In the genomic region with DNA sequence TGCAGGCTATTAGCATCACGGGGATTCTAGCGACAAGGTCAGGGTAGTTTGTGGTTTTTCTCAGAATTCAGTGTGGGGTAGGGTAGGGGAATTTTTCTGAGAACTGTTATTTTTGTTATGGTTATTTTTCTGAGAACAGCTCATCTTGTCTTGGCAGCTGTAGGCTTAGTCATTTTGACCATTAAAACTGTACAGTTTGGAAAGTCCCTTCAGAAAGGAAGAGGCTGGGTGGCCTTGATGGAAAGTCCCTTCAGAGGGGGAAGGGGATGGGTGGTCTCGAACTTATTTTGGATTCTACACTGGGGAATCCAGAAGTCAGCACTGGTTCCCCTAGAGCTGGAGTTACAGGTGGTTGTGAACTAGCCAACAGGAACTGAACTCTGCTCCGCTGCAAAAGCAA, we compare ENCODE assay signal across 26 mouse cellular contexts. TPM values are rescaled to one million over a fixed set of nuclear protein-coding genes. Genes with fewer than 3 reads are reported as not detected.
"Had no signal": no experiment of that assay in that cellular context is flagged by ENCODE, and none has a peak within 500 bp of the region (broad histone marks: within the 10 kb centered on the region; RNA-seq: fewer than 3 reads in every experiment).

No protein-coding gene starts in this region.

- H3K4me1 ChIP-seq: midbrain, embryonic 10.5 days; midbrain, embryonic 12.5 days; neural tube, embryonic 13.5 days had no signal

- H3K4me2 ChIP-seq: lung, embryonic 15.5 days; midbrain, embryonic 12.5 days; neural tube, embryonic 13.5 days; neural tube, embryonic 15.5 days had no signal

- H3K4me3 ChIP-seq: lung, embryonic 15.5 days; midbrain, embryonic 10.5 days; midbrain, embryonic 12.5 days; myocyte; neural tube, embryonic 13.5 days; neural tube, embryonic 15.5 days had no signal

- DNase-seq: liver, postnatal 0 days; lung, adult 2 months; lung, postnatal 10 days; lung, postnatal 4 days; midbrain, embryonic 14.5 days; retina, postnatal 1 day; right cerebral cortex, adult 18-20 months; right cerebral cortex, postnatal 25 days; right cerebral cortex, postnatal 4 days; spleen, adult 18-20 months; thymus, adult 18-20 months; thymus, postnatal 14 days; thymus, postnatal 36 days had no signal

- H3K27me3 ChIP-seq: lung, embryonic 15.5 days; neural tube, embryonic 13.5 days; neural tube, embryonic 15.5 days had no signal

- H3K9ac ChIP-seq: liver, postnatal 0 days; lung, embryonic 15.5 days; midbrain, embryonic 12.5 days; neural tube, embryonic 13.5 days; neural tube, embryonic 15.5 days had no signal

- H3K36me3 ChIP-seq: lung, embryonic 15.5 days; midbrain, embryonic 10.5 days; midbrain, embryonic 12.5 days; neural tube, embryonic 13.5 days; neural tube, embryonic 15.5 days had no signal

- H3K9me3 ChIP-seq: lung, embryonic 15.5 days; neural tube, embryonic 13.5 days; neural tube, embryonic 15.5 days had no signal

- H3K27ac ChIP-seq: lung, embryonic 15.5 days; midbrain, embryonic 10.5 days; midbrain, embryonic 12.5 days; neural tube, embryonic 13.5 days; neural tube, embryonic 15.5 days had no signal

- ATAC-seq: liver, postnatal 0 days; midbrain, embryonic 16.5 days had no signal

RNA-seq across cellular contexts. Expression of gene Gstt4, which starts 2.2 kb away (rescaled TPM):
- total RNA-seq: megakaryocyte, adult 5-6 weeks; megakaryocyte-erythroid progenitor cell, adult 5-6 weeks had no signal
- polyA plus RNA-seq: liver, postnatal 0 days; lung, adult 2 months; lung, embryonic 15.5 days; midbrain, embryonic 10.5 days; midbrain, embryonic 12.5 days; midbrain, embryonic 14.5 days; midbrain, embryonic 16.5 days; myocyte; neural tube, embryonic 11.5 days; neural tube, embryonic 13.5 days; neural tube, embryonic 15.5 days; small intestine, adult 2 months; stomach, embryonic 14.5 days; stomach, embryonic 16.5 days had no signal

RNA-seq across cellular contexts. Expression of gene Gstt1, which starts 26.1 kb away (rescaled TPM):
- total RNA-seq: megakaryocyte, adult 5-6 weeks had no signal
